Mouse (Mus musculus) kidney, postnatal 0 days (tissue): ENCODE results near the gene Rps11. TPM values are rescaled to one million over a fixed set of nuclear protein-coding genes. Genes with fewer than 3 reads are reported as not detected.

ENCODE experiments used
- ATAC-seq: fragments of 200-750 bp; cut with Nextera tagmentation; replicated peaks from 2 replicates; pipeline ENCODE4 v1.8.0; 2017; ENCODE audit warnings: low read depth, moderate number of reproducible peaks, moderate TSS enrichment, moderate library complexity; ENCODE audit not compliant: low FRiP score
- DNase-seq: peaks from one replicate; pipeline ENCODE4 v3.0.0-alpha.2; 2016; ENCODE audit warnings: low spot score
- H3K27ac ChIP-seq: fragments of 300-500 bp; sonication (generic); 2 replicates; pipeline ENCODE4 v1.5.1; 2014; ENCODE audit warnings: mild to moderate bottlenecking
- H3K27me3 ChIP-seq: fragments of 300-500 bp; sonication (generic); 2 replicates; pipeline ENCODE4 v1.6.1; 2014; ENCODE audit warnings: low read length, mixed read lengths; ENCODE audit not compliant: insufficient read depth
- H3K36me3 ChIP-seq: fragments of 300-500 bp; sonication (generic); 2 replicates; pipeline ENCODE4 v1.6.1; 2014; ENCODE audit warnings: low read length, mixed read lengths; ENCODE audit not compliant: insufficient read depth
- H3K4me1 ChIP-seq: fragments of 300-500 bp; sonication (generic); replicated peaks from 2 replicates; pipeline ENCODE4 v1.6.1; 2014; ENCODE audit warnings: antibody characterized with exemption, low read length, mixed read lengths; ENCODE audit not compliant: insufficient read depth
- H3K4me2 ChIP-seq: fragments of 300-500 bp; sonication (generic); 2 replicates; pipeline ENCODE4 v1.6.1; 2014; ENCODE audit warnings: mild to moderate bottlenecking, low read length, moderate library complexity, mixed read lengths
- H3K4me3 ChIP-seq: fragments of 300-500 bp; sonication (generic); replicated peaks from 2 replicates; pipeline ENCODE4 v1.5.1; 2014; ENCODE audit warnings: low read depth, low read length
- H3K9ac ChIP-seq: fragments of 300-500 bp; sonication (generic); 2 replicates; pipeline ENCODE4 v1.6.1; 2014; ENCODE audit warnings: low read depth, low read length
- H3K9me3 ChIP-seq: fragments of 300-500 bp; sonication (generic); replicated peaks from 2 replicates; pipeline ENCODE4 v1.6.1; 2016; ENCODE audit warnings: low read length, inconsistent platforms, mixed read lengths
- CTCF ChIP-seq: IDR thresholded peaks from 2 replicates; pipeline ENCODE4 v1.5.1; 2016; ENCODE audit warnings: antibody characterized with exemption, low read depth, mild to moderate bottlenecking, moderate library complexity
- WGBS: fragments of 180-500 bp; shearing (Covaris S2); extraction: QIAGEN DNeasy Blood & Tissue Kit; methylation state at CpG from one replicate; pipeline ENCODE4 v1.1.7; 2014; 5-methylcytosine and 5-hydroxymethylcytosine counted together
- polyA plus RNA-seq: library from polyadenylated mRNA; unstranded; fragments of >200 nt; fragmentation: Nextera tagmentation; extraction: Ambion mirVana; gene quantifications from 2 replicates; pipeline ENCODE4 v1.2.1, GENCODE M21; 2015

Gene Rps11
- polyA plus RNA-seq, 1 experiment from 2014 or later: 1,553 TPM

- no peaks in the 10 kb centered on the region for H3K27me3 ChIP-seq
- no peak for TF ChIP-seq CTCF
- no peak overlapping the region for H3K9ac ChIP-seq
- DNase-seq (no peak), ATAC-seq (no peak)
- no peak overlapping the region for H3K4me3 ChIP-seq
- WGBS: 72% methylated on average over 6 of the region's 6 CpGs
- H3K4me2 ChIP-seq: no peak overlapping the region
- H3K9me3 ChIP-seq: no peaks in the 10 kb centered on the region
- H3K4me1 ChIP-seq: peaks cover 23% of the 10 kb centered on the region
- no peak overlapping the region for H3K27ac ChIP-seq
- H3K36me3 ChIP-seq: no peaks in the 10 kb centered on the region
Observed at GRCm38 (mm10) chr7:45106441-45106840, 17.8 kb downstream of the Rps11 start.

- H3K27ac ChIP-seq: no peak overlapping the region
- H3K27me3 ChIP-seq: no peaks in the 10 kb centered on the region
- no peak overlapping the region for H3K4me2 ChIP-seq
- no peak overlapping the region for H3K4me3 ChIP-seq
- TF ChIP-seq CTCF: no peak
- 53% methylated on average over 8 of the region's 8 CpGs for WGBS
- no peaks in the 10 kb centered on the region for H3K9me3 ChIP-seq
- no peak overlapping the region for H3K9ac ChIP-seq
- peaks cover 23% of the 10 kb centered on the region for H3K4me1 ChIP-seq
- ATAC-seq (no peak), DNase-seq (no peak)
- H3K36me3 ChIP-seq: no peaks in the 10 kb centered on the region
Observed at GRCm38 (mm10) chr7:45105491-45105890, 18.7 kb downstream of the Rps11 start.

- H3K4me2 ChIP-seq: no peak overlapping the region
- no peak for ATAC-seq
- H3K4me3 ChIP-seq: no peak overlapping the region
- H3K27me3 ChIP-seq: no peaks in the 10 kb centered on the region
- H3K36me3 ChIP-seq: no peaks in the 10 kb centered on the region
- DNase-seq: no peak
- WGBS: 74% methylated on average over 5 of the region's 5 CpGs
- no peak for TF ChIP-seq CTCF
- H3K9ac ChIP-seq: no peak overlapping the region
- H3K4me1 ChIP-seq: peaks cover 23% of the 10 kb centered on the region
- no peaks in the 10 kb centered on the region for H3K9me3 ChIP-seq
- H3K27ac ChIP-seq: no peak overlapping the region
Observed at GRCm38 (mm10) chr7:45104941-45105340, 19.3 kb downstream of the Rps11 start.

- Histone ChIP-seq H3K4me1 (peaks cover 23% of the 10 kb centered on the region), H3K27me3 (no peaks in the 10 kb centered on the region), H3K9ac (peak within 1 kb of the TSS; percentile 40), H3K36me3 (no peaks in the 10 kb centered on the region), H3K4me3 (peak within 1 kb of the TSS; percentile 47), H3K9me3 (no peaks in the 10 kb centered on the region), H3K27ac (peak within 1 kb of the TSS; percentile 93), H3K4me2 (peak within 1 kb of the TSS; percentile 68)
- ATAC-seq (peak; percentile 95), DNase-seq (peak; percentile 99)
- TF ChIP-seq CTCF: no peak; the same call in 1 of the 2 replicates
- 2% methylated on average over 7 of the region's 7 CpGs for WGBS
Observed at GRCm38 (mm10) chr7:45103652-45104180, 20.5 kb downstream of the Rps11 start, which contains the start of gene Fcgrt. TSS of gene Fcgrt (minus strand) at chr7:45103851.

- Histone ChIP-seq H3K9ac (peak overlapping the region; percentile 14), H3K27me3 (no peaks in the 10 kb centered on the region), H3K27ac (peak overlapping the region; percentile 93), H3K36me3 (no peaks in the 10 kb centered on the region), H3K9me3 (no peaks in the 10 kb centered on the region), H3K4me2 (peak overlapping the region; percentile 68), H3K4me3 (peak overlapping the region; percentile 47), H3K4me1 (peaks cover 23% of the 10 kb centered on the region)
- peak; percentile 65 for DNase-seq
- no peak for TF ChIP-seq CTCF
- 18% methylated on average over 9 of the region's 9 CpGs for WGBS
- ATAC-seq: peak; percentile 64
Observed at GRCm38 (mm10) chr7:45102940-45103585, 21.2 kb downstream of the Rps11 start.

GRCm38 (mm10) chr7:45102441-45102840 lies 21.8 kb downstream of the Rps11 start:
- no peaks in the 10 kb centered on the region for H3K36me3 ChIP-seq
- peak overlapping the region; percentile 47 for H3K4me3 ChIP-seq
- peak overlapping the region; percentile 93 for H3K27ac ChIP-seq
- no peaks in the 10 kb centered on the region for H3K9me3 ChIP-seq
- H3K9ac ChIP-seq: peak overlapping the region; percentile 14
- no peak for TF ChIP-seq CTCF
- no peak for DNase-seq
- 57% methylated on average over 11 of the region's 11 CpGs for WGBS
- H3K4me1 ChIP-seq: peaks cover 23% of the 10 kb centered on the region
- H3K27me3 ChIP-seq: no peaks in the 10 kb centered on the region
- ATAC-seq: no peak
- peak overlapping the region; percentile 68 for H3K4me2 ChIP-seq

GRCm38 (mm10) chr7:45100046-45100445 lies 24.2 kb downstream of the Rps11 start:
- Histone ChIP-seq H3K4me1 (peaks cover 23% of the 10 kb centered on the region), H3K9me3 (no peaks in the 10 kb centered on the region), H3K9ac (no peak overlapping the region), H3K4me3 (no peak overlapping the region), H3K4me2 (no peak overlapping the region), H3K27me3 (no peaks in the 10 kb centered on the region), H3K36me3 (no peaks in the 10 kb centered on the region), H3K27ac (no peak overlapping the region)
- no peak for DNase-seq
- ATAC-seq: no peak
- WGBS: 65% methylated on average over 6 of the region's 6 CpGs
- TF ChIP-seq CTCF: no peak
